Mouse (Mus musculus): ENCODE results near the gene C3. TPM values are rescaled to one million over a fixed set of nuclear protein-coding genes. Genes with fewer than 3 reads are reported as not detected.
A peak's percentile ranks its signal among the peaks of the same experiment; 100 is the strongest.

Gene C3
- polyA plus RNA-seq, 2 experiments: 0.52 to 0.85 TPM

- ATAC-seq (ENCODE audit: low FRiP score, low read depth): no peak
- Histone ChIP-seq H3K4me1 (ENCODE audit: control insufficient read depth, insufficient read depth, low read length) (no peaks in the 10 kb centered on the region), H3K9me3 (ENCODE audit: control insufficient read depth, low read length) (no peaks in the 10 kb centered on the region), H3K9ac (ENCODE audit: low read depth, low read length, severe bottlenecking) (no peak overlapping the region), H3K36me3 (ENCODE audit: control insufficient read depth, insufficient read depth, low read length) (no peaks in the 10 kb centered on the region), H3K27me3 (ENCODE audit: control insufficient read depth, insufficient read depth, low read length) (no peaks in the 10 kb centered on the region), H3K27ac (replicated peaks; ENCODE audit: low read depth, low read length) (no peak overlapping the region), H3K4me2 (replicated peaks; ENCODE audit: low read depth, low read length, severe bottlenecking) (no peak overlapping the region), H3K4me3 (replicated peaks; ENCODE audit: low read length) (no peak overlapping the region)
- no peak for DNase-seq (ENCODE audit: low spot score)
- no peak for TF ChIP-seq POLR2A (IDR thresholded peaks at IDR 0.05; ENCODE audit: borderline replicate concordance, extremely low read depth, insufficient read depth, insufficient read length)
- 81% methylated on average over 3 of the region's 3 CpGs for WGBS
These were observed 29.7 kb downstream of the C3 start for GRCm38 (mm10) chr17:57198252-57198651.

GRCm38 (mm10) chr17:57195326-57196010, 32.5 kb downstream of the C3 start:
- TF ChIP-seq POLR2A (IDR thresholded peaks at IDR 0.05; ENCODE audit: borderline replicate concordance, extremely low read depth, insufficient read depth, insufficient read length): no peak
- ATAC-seq (ENCODE audit: low FRiP score, low read depth): no peak; the same call in 1 of the 2 replicates
- no peak overlapping the region for H3K4me2 ChIP-seq (replicated peaks; ENCODE audit: low read depth, low read length, severe bottlenecking)
- H3K27ac ChIP-seq (replicated peaks; ENCODE audit: low read depth, low read length): no peak overlapping the region
- no peak overlapping the region for H3K4me3 ChIP-seq (replicated peaks; ENCODE audit: low read length)
- H3K9me3 ChIP-seq (ENCODE audit: control insufficient read depth, low read length): no peaks in the 10 kb centered on the region
- no peaks in the 10 kb centered on the region for H3K27me3 ChIP-seq (ENCODE audit: control insufficient read depth, insufficient read depth, low read length)
- peak; percentile 21 for DNase-seq (ENCODE audit: low spot score)
- H3K9ac ChIP-seq (ENCODE audit: low read depth, low read length, severe bottlenecking): no peak overlapping the region
- H3K4me1 ChIP-seq (ENCODE audit: control insufficient read depth, insufficient read depth, low read length): no peaks in the 10 kb centered on the region
- H3K36me3 ChIP-seq (ENCODE audit: control insufficient read depth, insufficient read depth, low read length): no peaks in the 10 kb centered on the region
- WGBS: 63% methylated on average over 8 of the region's 8 CpGs

- Histone ChIP-seq H3K36me3 (ENCODE audit: control insufficient read depth, insufficient read depth, low read length) (no peaks in the 10 kb centered on the region), H3K9me3 (ENCODE audit: control insufficient read depth, low read length) (no peaks in the 10 kb centered on the region), H3K4me1 (ENCODE audit: control insufficient read depth, insufficient read depth, low read length) (no peaks in the 10 kb centered on the region), H3K4me3 (replicated peaks; ENCODE audit: low read length) (no peak overlapping the region), H3K27me3 (ENCODE audit: control insufficient read depth, insufficient read depth, low read length) (no peaks in the 10 kb centered on the region), H3K27ac (replicated peaks; ENCODE audit: low read depth, low read length) (no peak overlapping the region), H3K9ac (ENCODE audit: low read depth, low read length, severe bottlenecking) (no peak overlapping the region), H3K4me2 (replicated peaks; ENCODE audit: low read depth, low read length, severe bottlenecking) (no peak overlapping the region)
- no peak for TF ChIP-seq POLR2A (IDR thresholded peaks at IDR 0.05; ENCODE audit: borderline replicate concordance, extremely low read depth, insufficient read depth, insufficient read length)
- 73% methylated on average over 3 of the region's 3 CpGs for WGBS
- DNase-seq (ENCODE audit: low spot score): no peak
- ATAC-seq (ENCODE audit: low FRiP score, low read depth): no peak
These were observed 33.2 kb downstream of the C3 start for GRCm38 (mm10) chr17:57194771-57195170.

- no peak for TF ChIP-seq POLR2A (IDR thresholded peaks at IDR 0.05; ENCODE audit: borderline replicate concordance, extremely low read depth, insufficient read depth, insufficient read length)
- Histone ChIP-seq H3K4me1 (ENCODE audit: control insufficient read depth, insufficient read depth, low read length) (no peaks in the 10 kb centered on the region), H3K9ac (ENCODE audit: low read depth, low read length, severe bottlenecking) (no peak within 1 kb of the TSS), H3K9me3 (ENCODE audit: control insufficient read depth, low read length) (no peaks in the 10 kb centered on the region), H3K4me2 (replicated peaks; ENCODE audit: low read depth, low read length, severe bottlenecking) (no peak within 1 kb of the TSS), H3K27ac (replicated peaks; ENCODE audit: low read depth, low read length) (no peak within 1 kb of the TSS), H3K36me3 (ENCODE audit: control insufficient read depth, insufficient read depth, low read length) (no peaks in the 10 kb centered on the region), H3K4me3 (replicated peaks; ENCODE audit: low read length) (no peak within 1 kb of the TSS), H3K27me3 (ENCODE audit: control insufficient read depth, insufficient read depth, low read length) (no peaks in the 10 kb centered on the region)
- no peak for ATAC-seq (ENCODE audit: low FRiP score, low read depth)
- WGBS: 84% methylated on average over 11 of the region's 11 CpGs
- no peak for DNase-seq (ENCODE audit: low spot score)
These were observed 33.9 kb downstream of the C3 start, which contains the start of gene Tnfsf14 for GRCm38 (mm10) chr17:57194041-57194507. Gene Tnfsf14 (minus strand): TSS chr17:57194177.

- H3K4me1 ChIP-seq (ENCODE audit: control insufficient read depth, insufficient read depth, low read length): no peaks in the 10 kb centered on the region
- H3K4me3 ChIP-seq (replicated peaks; ENCODE audit: low read length): no peak overlapping the region
- H3K9me3 ChIP-seq (ENCODE audit: control insufficient read depth, low read length): no peaks in the 10 kb centered on the region
- H3K4me2 ChIP-seq (replicated peaks; ENCODE audit: low read depth, low read length, severe bottlenecking): no peak overlapping the region
- no peak for DNase-seq (ENCODE audit: low spot score)
- no peak for TF ChIP-seq POLR2A (IDR thresholded peaks at IDR 0.05; ENCODE audit: borderline replicate concordance, extremely low read depth, insufficient read depth, insufficient read length)
- H3K9ac ChIP-seq (ENCODE audit: low read depth, low read length, severe bottlenecking): no peak overlapping the region
- 81% methylated on average over 12 of the region's 12 CpGs for WGBS
- no peaks in the 10 kb centered on the region for H3K27me3 ChIP-seq (ENCODE audit: control insufficient read depth, insufficient read depth, low read length)
- no peaks in the 10 kb centered on the region for H3K36me3 ChIP-seq (ENCODE audit: control insufficient read depth, insufficient read depth, low read length)
- H3K27ac ChIP-seq (replicated peaks; ENCODE audit: low read depth, low read length): no peak overlapping the region
- no peak for ATAC-seq (ENCODE audit: low FRiP score, low read depth)
These were observed 39.3 kb downstream of the C3 start for GRCm38 (mm10) chr17:57188510-57189192.
